ENCODE assay signal across 28 mouse cellular contexts in the genomic region with DNA sequence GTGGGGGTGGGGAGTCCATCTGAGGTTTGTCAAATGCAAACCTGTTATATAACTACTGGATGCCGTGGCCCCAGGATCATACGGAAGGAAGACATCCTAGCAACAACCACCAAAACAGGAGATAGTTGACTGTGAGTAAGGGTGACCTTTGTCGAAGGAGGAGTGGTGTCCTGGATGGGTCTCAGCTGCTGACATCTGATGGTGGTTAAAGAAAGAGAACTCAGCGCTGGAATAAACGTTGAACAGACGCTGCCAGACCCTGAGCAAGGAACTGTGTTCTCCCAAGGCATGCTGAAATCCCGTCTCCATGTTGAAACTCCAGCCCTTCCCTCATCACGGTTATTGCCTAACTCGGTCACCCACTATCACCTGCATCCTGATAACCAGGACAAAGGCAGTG. TPM values are rescaled to one million over a fixed set of nuclear protein-coding genes. Genes with fewer than 3 reads are reported as not detected.
DNase-seq lines count a peak whose midpoint lies in the region; ATAC-seq and TF ChIP-seq lines count a peak whose summit lies in the region.
"Had no signal": no experiment of that assay in that cellular context is flagged by ENCODE, and none has a peak within 500 bp of the region (broad histone marks: within the 10 kb centered on the region; RNA-seq: fewer than 3 reads in every experiment).

No protein-coding gene starts in this region.

- H3K4me2 ChIP-seq in lung, embryonic 14.5 days: no peak overlapping the region
- no peak overlapping the region for H3K4me2 ChIP-seq in kidney, embryonic 16.5 days (replicated peaks; ENCODE audit: low read depth, low read length)
- H3K4me2 ChIP-seq: embryonic facial prominence, embryonic 12.5 days; embryonic facial prominence, embryonic 15.5 days; heart, embryonic 13.5 days; hindbrain, embryonic 14.5 days had no signal

- TF ChIP-seq POLR2A in lung, adult 2 months (IDR thresholded peaks at IDR 0.05; ENCODE audit: borderline replicate concordance, extremely low read depth, low read depth, low read length): no peak
- no peak for TF ChIP-seq POLR2A in testis, adult 2 months (IDR thresholded peaks at IDR 0.05; ENCODE audit: control insufficient read depth, low read depth, low read length)

- H3K27ac ChIP-seq in lung, embryonic 14.5 days (ENCODE audit: low read depth): no peak overlapping the region
- peak overlapping the region; percentile 29 for H3K27ac ChIP-seq in testis, adult 2 months (ENCODE audit: control insufficient read depth, insufficient read depth, low read depth, low read length)
- no peak overlapping the region for H3K27ac ChIP-seq in kidney, embryonic 16.5 days (ENCODE audit: low read length)
- H3K27ac ChIP-seq: embryonic facial prominence, embryonic 12.5 days; embryonic facial prominence, embryonic 15.5 days; gastrocnemius, adult 2 months; heart, embryonic 13.5 days; hindbrain, embryonic 14.5 days had no signal

- H3K36me3 ChIP-seq in lung, embryonic 14.5 days (ENCODE audit: insufficient read depth): no peaks in the 10 kb centered on the region
- H3K36me3 ChIP-seq in testis, adult 2 months (ENCODE audit: control insufficient read depth, insufficient read depth, low read length): no peaks in the 10 kb centered on the region
- no peaks in the 10 kb centered on the region for H3K36me3 ChIP-seq in kidney, embryonic 16.5 days (ENCODE audit: insufficient read depth, low read length)
- H3K36me3 ChIP-seq: embryonic facial prominence, embryonic 12.5 days; embryonic facial prominence, embryonic 15.5 days; heart, embryonic 13.5 days had no signal

- no peak overlapping the region for H3K9ac ChIP-seq in lung, embryonic 14.5 days
- no peak overlapping the region for H3K9ac ChIP-seq in kidney, embryonic 16.5 days (replicated peaks; ENCODE audit: low read length)
- H3K9ac ChIP-seq: embryonic facial prominence, embryonic 12.5 days; embryonic facial prominence, embryonic 15.5 days; forebrain, postnatal 0 days; heart, embryonic 13.5 days; hindbrain, embryonic 14.5 days had no signal

- no peaks in the 10 kb centered on the region for H3K4me1 ChIP-seq in lung, embryonic 14.5 days (ENCODE audit: insufficient read depth)
- H3K4me1 ChIP-seq in lung, adult 2 months (ENCODE audit: control insufficient read depth, insufficient read depth, low read length): peaks cover 15% of the 10 kb centered on the region
- peaks cover 5% of the 10 kb centered on the region for H3K4me1 ChIP-seq in testis, adult 2 months (ENCODE audit: control insufficient read depth, insufficient read depth, low read length)
- no peaks in the 10 kb centered on the region for H3K4me1 ChIP-seq in kidney, embryonic 16.5 days (ENCODE audit: insufficient read depth, low read length)
- H3K4me1 ChIP-seq: embryonic facial prominence, embryonic 12.5 days; embryonic facial prominence, embryonic 15.5 days had no signal

- DNase-seq in lung, embryonic 14.5 days: peak; percentile 41
- no peak for DNase-seq in lung, adult 2 months
- DNase-seq in testis, postnatal 10 days (ENCODE audit: low spot score): no peak
- peak; percentile 67 for DNase-seq in lung, postnatal 36 days
- DNase-seq: adrenal gland, adult 2 months; adrenal gland, postnatal 14 days; cerebellum, adult 11 months; cerebellum, adult 2 months; cerebellum, adult 9-11 months; cerebellum, postnatal 25 days; forebrain, postnatal 0 days; gastrocnemius, adult 2 months; gastrocnemius, postnatal 14 days; heart, adult 11 months; heart, postnatal 14 days; heart, postnatal 4 days had no signal

- H3K9me3 ChIP-seq in lung, embryonic 14.5 days (ENCODE audit: low read depth, low read length): no peaks in the 10 kb centered on the region
- H3K9me3 ChIP-seq in kidney, embryonic 16.5 days (ENCODE audit: low read length): no peaks in the 10 kb centered on the region
- H3K9me3 ChIP-seq: embryonic facial prominence, embryonic 12.5 days; embryonic facial prominence, embryonic 15.5 days; heart, embryonic 13.5 days had no signal

- H3K4me3 ChIP-seq in lung, embryonic 14.5 days (ENCODE audit: low read depth, low read length): no peak overlapping the region
- H3K4me3 ChIP-seq in lung, adult 2 months (replicated peaks; ENCODE audit: extremely low read depth, low read depth, low read length): no peak overlapping the region
- H3K4me3 ChIP-seq in testis, adult 2 months (ENCODE audit: control insufficient read depth, low read depth, low read length): peak overlapping the region; percentile 70
- H3K4me3 ChIP-seq in kidney, embryonic 16.5 days (ENCODE audit: low read length): no peak overlapping the region
- H3K4me3 ChIP-seq: embryonic facial prominence, embryonic 12.5 days; embryonic facial prominence, embryonic 15.5 days; gastrocnemius, adult 2 months; heart, embryonic 13.5 days had no signal

- WGBS in lung, embryonic 14.5 days: 39% methylated on average over 9 of the region's 9 CpGs
- WGBS in lung, adult 2 months: 49% methylated on average over 9 of the region's 9 CpGs
- 78% methylated on average over 9 of the region's 9 CpGs for whole genome bisulfite sequencing in kidney, embryonic 16.5 days

- no peak for TF ChIP-seq CTCF in lung, embryonic 14.5 days (IDR thresholded peaks at IDR 0.05; ENCODE audit: low read depth)
- TF ChIP-seq CTCF in lung, adult 2 months (IDR thresholded peaks at IDR 0.05; ENCODE audit: insufficient read depth, low read length): no peak
- TF ChIP-seq CTCF in testis, adult 2 months (IDR thresholded peaks at IDR 0.05; ENCODE audit: control insufficient read depth, insufficient read depth, insufficient replicate concordance, low read depth, low read length): no peak

- H3K27me3 ChIP-seq in lung, embryonic 14.5 days (ENCODE audit: insufficient read depth, low read length): no peaks in the 10 kb centered on the region
- H3K27me3 ChIP-seq in testis, adult 2 months (ENCODE audit: control insufficient read depth, insufficient read depth, low read length): no peaks in the 10 kb centered on the region
- H3K27me3 ChIP-seq in kidney, embryonic 16.5 days (ENCODE audit: insufficient read depth, low read length): no peaks in the 10 kb centered on the region
- H3K27me3 ChIP-seq: embryonic facial prominence, embryonic 12.5 days; embryonic facial prominence, embryonic 15.5 days; heart, embryonic 13.5 days had no signal

- no peak for ATAC-seq in lung, embryonic 14.5 days (ENCODE audit: insufficient read depth)
- no peak for ATAC-seq in kidney, embryonic 16.5 days (ENCODE audit: low FRiP score, low TSS enrichment)
- ATAC-seq: CD4-positive, CD25-positive, alpha-beta regulatory T cell, adult 4 months; forebrain, embryonic 14.5 days; forebrain, postnatal 0 days had no signal

RNA-seq across cellular contexts. Expression of gene AA986860, which starts 27.9 kb away (rescaled TPM):
- polyA plus RNA-seq in lung, embryonic 14.5 days (2014; fragmentation: Nextera tagmentation; extraction: Ambion mirVana): 7.8 TPM in 2 replicates
- polyA plus RNA-seq in lung, adult 2 months (2012; rRNA removed): 25.6 and 35.4 TPM in 2 replicates
- 1.8 TPM in 2 replicates for polyA plus RNA-seq in testis, adult 2 months (2012; rRNA removed)
- 16.1 TPM in 2 replicates for polyA plus RNA-seq in kidney, embryonic 16.5 days (2015; fragmentation: Nextera tagmentation; extraction: Ambion mirVana)

RNA-seq across cellular contexts. Expression of gene Pfkfb2, which starts 30.6 kb away (rescaled TPM):
- polyA plus RNA-seq in lung, embryonic 14.5 days (2014; fragmentation: Nextera tagmentation; extraction: Ambion mirVana): 6.5 and 7.2 TPM in 2 replicates
- 16.7 and 23.7 TPM in 2 replicates for polyA plus RNA-seq in lung, adult 2 months (2012; rRNA removed)
- 30.9 and 33.0 TPM in 2 replicates for polyA plus RNA-seq in testis, adult 2 months (2012; rRNA removed)
- polyA plus RNA-seq in kidney, embryonic 16.5 days (2015; fragmentation: Nextera tagmentation; extraction: Ambion mirVana): 9.5 and 9.7 TPM in 2 replicates

RNA-seq across cellular contexts. Expression of gene Fcamr, which starts 41.0 kb away (rescaled TPM):
- polyA plus RNA-seq in lung, embryonic 14.5 days (2014; fragmentation: Nextera tagmentation; extraction: Ambion mirVana): not detected in 2 replicates
- polyA plus RNA-seq in lung, adult 2 months (2012; rRNA removed): 0.71 and 1.3 TPM in 2 replicates
- 0.14 and 0.23 TPM in 2 replicates for polyA plus RNA-seq in testis, adult 2 months (2012; rRNA removed)
- not detected in 2 replicates for polyA plus RNA-seq in kidney, embryonic 16.5 days (2015; fragmentation: Nextera tagmentation; extraction: Ambion mirVana)
- polyA plus RNA-seq: adrenal gland, adult 2 months; C2C12; embryonic facial prominence, embryonic 12.5 days; forebrain, embryonic 11.5 days; forebrain, embryonic 14.5 days; forebrain, postnatal 0 days; heart, embryonic 13.5 days; heart, embryonic 16.5 days; hindbrain, embryonic 11.5 days; hindbrain, embryonic 14.5 days had no signal

RNA-seq across cellular contexts. Expression of gene Yod1, which starts 42.6 kb away (rescaled TPM):
- polyA plus RNA-seq in lung, embryonic 14.5 days (2014; fragmentation: Nextera tagmentation; extraction: Ambion mirVana): 11.7 and 11.8 TPM in 2 replicates
- 2.2 and 3.1 TPM in 2 replicates for polyA plus RNA-seq in lung, adult 2 months (2012; rRNA removed)
- polyA plus RNA-seq in testis, adult 2 months (2012; rRNA removed): 10.4 and 11.2 TPM in 2 replicates
- polyA plus RNA-seq in kidney, embryonic 16.5 days (2015; fragmentation: Nextera tagmentation; extraction: Ambion mirVana): 9.0 and 11.3 TPM in 2 replicates

RNA-seq across cellular contexts. Expression of gene Gm29427, which starts 44.1 kb away (rescaled TPM):
- not detected in 2 replicates for polyA plus RNA-seq in lung, embryonic 14.5 days (2014; fragmentation: Nextera tagmentation; extraction: Ambion mirVana)
- 0.10 TPM in 1 of 2 replicates, not detected in the other for polyA plus RNA-seq in lung, adult 2 months (2012; rRNA removed)
- polyA plus RNA-seq in testis, adult 2 months (2012; rRNA removed): 0.96 and 1.5 TPM in 2 replicates
- not detected in 2 replicates for polyA plus RNA-seq in kidney, embryonic 16.5 days (2015; fragmentation: Nextera tagmentation; extraction: Ambion mirVana)
- polyA plus RNA-seq: adrenal gland, adult 2 months; C2C12; CD4-positive, CD25-positive, alpha-beta regulatory T cell, adult 4 months; cerebellum, adult 2 months; embryonic facial prominence, embryonic 12.5 days; embryonic facial prominence, embryonic 15.5 days; forebrain, embryonic 11.5 days; forebrain, embryonic 14.5 days; forebrain, postnatal 0 days; heart, embryonic 13.5 days; heart, embryonic 16.5 days; hindbrain, embryonic 11.5 days; hindbrain, embryonic 14.5 days had no signal

Comparison
In these comparisons a context has a peak if more than half of its experiments do, and no peak if none do; other contexts are left out.
1. DNase-seq: peak in lung, embryonic 14.5 days (single experiment) and lung, postnatal 36 days (single experiment); none in lung, adult 2 months (single experiment) and testis, postnatal 10 days (single experiment).